In genomic region chr13:75943189-75944043, GRCm38 (mm10) we compare ENCODE assay signal across 7 mouse cellular contexts. TPM values are rescaled to one million over a fixed set of nuclear protein-coding genes. Genes with fewer than 3 reads are reported as not detected.
DNase-seq lines count a peak whose midpoint lies in the region; ATAC-seq lines count a peak whose summit lies in the region.

Gene Rhobtb3 (minus strand): TSS chr13:75943925.

- H3K9me3 ChIP-seq in intestine, embryonic 14.5 days (ENCODE audit: control insufficient read depth, low read length) = no peaks in the 10 kb centered on the region

- H3K36me3 ChIP-seq in intestine, embryonic 14.5 days (ENCODE audit: control insufficient read depth, insufficient read depth, low read length) = peaks cover 13% of the 10 kb centered on the region

- DNase-seq in adrenal gland, postnatal 25 days = peak; percentile 77
- peak; percentile 94 for DNase-seq in embryo, embryonic 11 days
- DNase-seq in gastrocnemius, postnatal 4 days (ENCODE audit: low spot score in 2 of 2) = peak; percentile 79 to 88
- peak; percentile 96 for DNase-seq in intestine, embryonic 14.5 days (ENCODE audit: low spot score)
- DNase-seq in left cerebral cortex, postnatal 14 days (ENCODE audit: low spot score in 2 of 2) = peak; percentile 62 to 65
- DNase-seq in right cerebral cortex, postnatal 36 days (ENCODE audit: low spot score in 2 of 2) = peak; percentile 38 to 56

- H3K4me1 ChIP-seq in intestine, embryonic 14.5 days (replicated peaks; ENCODE audit: control insufficient read depth, insufficient read depth, low read length) = peaks cover 17% of the 10 kb centered on the region

- H3K27ac ChIP-seq in intestine, embryonic 14.5 days (ENCODE audit: low read depth) = peak within 1 kb of the TSS; percentile 99

- peak within 1 kb of the TSS; percentile 96 for H3K4me3 ChIP-seq in intestine, embryonic 14.5 days (ENCODE audit: low read depth, low read length)

- ATAC-seq in intestine, embryonic 14.5 days (replicated peaks; ENCODE audit: low FRiP score, low TSS enrichment, low read depth) = peak; percentile 92
- peak; percentile 78 for ATAC-seq in megakaryocyte-erythroid progenitor cell, adult 5-6 weeks (replicated peaks; ENCODE audit: low FRiP score, low TSS enrichment, poor library complexity, severe bottlenecking)

- no peaks in the 10 kb centered on the region for H3K27me3 ChIP-seq in intestine, embryonic 14.5 days (replicated peaks; ENCODE audit: control insufficient read depth, insufficient read depth, low read length)

- intact Hi-C loops in left cerebral cortex, postnatal 14 days (cut with DNase I) = loop anchor here (1.0 to 2.0 kb wide), 2 partner anchors 75 to 155 kb away; partner anchors contain the start of genes Arsk, Rfesd and Ttc37

- peak within 1 kb of the TSS; percentile 65 for H3K4me2 ChIP-seq in intestine, embryonic 14.5 days (ENCODE audit: low read length)

- under 1% methylated on average over 103 of the region's 110 CpGs for WGBS in intestine, embryonic 14.5 days

- peak within 1 kb of the TSS; percentile 97 for H3K9ac ChIP-seq in intestine, embryonic 14.5 days (ENCODE audit: low read length)

RNA-seq across cellular contexts. Expression of gene Rhobtb3, which starts in this region (rescaled TPM):
- 7.7 and 9.3 TPM in 2 replicates for total RNA-seq in adrenal gland, postnatal 25 days (2021)
- 10 to 100 TPM; 40.1 to 43.0 TPM for total RNA-seq in gastrocnemius, postnatal 4 days (2021)
- 43.0 and 48.2 TPM in 2 replicates for polyA plus RNA-seq in intestine, embryonic 14.5 days (2014; fragmentation: Nextera tagmentation; extraction: Ambion mirVana)
- total RNA-seq in left cerebral cortex, postnatal 14 days (2021) = 10 to 100 TPM; 15.3 to 17.3 TPM
- total RNA-seq in megakaryocyte-erythroid progenitor cell, adult 5-6 weeks (2014; fragmentation: Nextera tagmentation) = 5.3 and 5.4 TPM in 2 replicates
- total RNA-seq in megakaryocyte-erythroid progenitor cell, adult 5-6 weeks (2017) = 4.3 and 16.0 TPM in 2 replicates

Comparison
In these comparisons a context has a peak if more than half of its experiments do, and no peak if none do; other contexts are left out.
1. Peak in every context shown above with its lines: DNase-seq, ATAC-seq, H3K4me3 ChIP-seq and H3K27ac ChIP-seq.